Mouse (Mus musculus): ENCODE data around the gene Terf2. TPM values are rescaled to one million over a fixed set of nuclear protein-coding genes. Genes with fewer than 3 reads are reported as not detected.
A peak's percentile ranks its signal among the peaks of the same experiment; 100 is the strongest.

Gene Terf2
- polyA plus RNA-seq, 1 experiment from 2014 or later, result 6.9 TPM

- peaks cover 42% of the 10 kb centered on the region for H3K36me3 ChIP-seq (replicated peaks; ENCODE audit: insufficient read depth, low read length)
- H3K9me3 ChIP-seq (ENCODE audit: low read length), result no peaks in the 10 kb centered on the region
- peak; percentile 94 for ATAC-seq
- H3K27ac ChIP-seq (ENCODE audit: low read depth), result peak within 1 kb of the TSS; percentile 88
- H3K4me2 ChIP-seq (ENCODE audit: low read depth, low read length), result peak within 1 kb of the TSS; percentile 94
- H3K4me3 ChIP-seq (ENCODE audit: low read depth, low read length), result peak within 1 kb of the TSS; percentile 92
- TF ChIP-seq EP300 (IDR thresholded peaks at IDR 0.05; ENCODE audit: low read depth) (peak; percentile 86; the same call in 1 of the 2 replicates), CTCF (IDR thresholded peaks at IDR 0.05; ENCODE audit: low read depth) (no peak; the same call in 1 of the 2 replicates)
- H3K9ac ChIP-seq (replicated peaks), result peak within 1 kb of the TSS; percentile 84
- WGBS (ENCODE audit: insufficient replicate concordance), result under 1% methylated on average over 88 of the region's 88 CpGs
- no peaks in the 10 kb centered on the region for H3K27me3 ChIP-seq (ENCODE audit: insufficient read depth, low read length)
- peak; percentile 95 for DNase-seq
- H3K4me1 ChIP-seq (ENCODE audit: insufficient read depth), result peaks cover 23% of the 10 kb centered on the region
These were observed 40.0 kb downstream of the Terf2 start, which contains the start of the genes Cog8 and Nip7 for GRCm38 (mm10) chr8:107056076-107056972. TSS of gene Cog8 (minus strand) at chr8:107056689. TSS of gene Nip7 (plus strand) at chr8:107056877.

- WGBS (ENCODE audit: insufficient replicate concordance), result 96% methylated on average over 8 of the region's 8 CpGs
- no peaks in the 10 kb centered on the region for H3K27me3 ChIP-seq (ENCODE audit: insufficient read depth, low read length)
These were observed 44.3 kb downstream of the Terf2 start for GRCm38 (mm10) chr8:107052046-107052445.

GRCm38 (mm10) chr8:107049480-107049879, 46.9 kb downstream of the Terf2 start:
- Histone ChIP-seq H3K27ac (ENCODE audit: low read depth) (0 out of 2 replicates have a peak overlapping the region, but pooled peaks have one; percentile 90), H3K36me3 (replicated peaks; ENCODE audit: insufficient read depth, low read length) (peaks cover 68% of the 10 kb centered on the region), H3K27me3 (ENCODE audit: insufficient read depth, low read length) (no peaks in the 10 kb centered on the region), H3K9me3 (ENCODE audit: low read length) (no peaks in the 10 kb centered on the region), H3K4me2 (ENCODE audit: low read depth, low read length) (peak overlapping the region; percentile 88; the same call in 1 of the 2 replicates), H3K9ac (replicated peaks) (peak overlapping the region; percentile 85; the same call in 1 of the 2 replicates), H3K4me1 (ENCODE audit: insufficient read depth) (peaks cover 6% of the 10 kb centered on the region), H3K4me3 (ENCODE audit: low read depth, low read length) (peak overlapping the region; percentile 86; the same call in 1 of the 2 replicates)
- TF ChIP-seq CTCF (IDR thresholded peaks at IDR 0.05; ENCODE audit: low read depth) (no peak), EP300 (IDR thresholded peaks at IDR 0.05; ENCODE audit: low read depth) (no peak)
- 81% methylated on average over 4 of the region's 4 CpGs for WGBS (ENCODE audit: insufficient replicate concordance)
- no peak for DNase-seq
- no peak for ATAC-seq

More at GRCm38 (mm10) chr8:107052046-107052445, 44.3 kb downstream of the Terf2 start:
- Histone ChIP-seq H3K36me3 (replicated peaks; ENCODE audit: insufficient read depth, low read length) (peaks cover 50% of the 10 kb centered on the region), H3K27ac (ENCODE audit: low read depth) (no peak overlapping the region), H3K4me2 (ENCODE audit: low read depth, low read length) (no peak overlapping the region), H3K9me3 (ENCODE audit: low read length) (no peaks in the 10 kb centered on the region), H3K4me1 (ENCODE audit: insufficient read depth) (peaks cover 16% of the 10 kb centered on the region), H3K9ac (replicated peaks) (no peak overlapping the region), H3K4me3 (ENCODE audit: low read depth, low read length) (no peak overlapping the region)
- no peak for DNase-seq
- no peak for ATAC-seq
- TF ChIP-seq EP300 (IDR thresholded peaks at IDR 0.05; ENCODE audit: low read depth) (no peak), CTCF (IDR thresholded peaks at IDR 0.05; ENCODE audit: low read depth) (no peak)

GRCm38 (mm10) chr8:107048061-107048941, 48.0 kb downstream of the Terf2 start, which contains the start of gene Pdf:
TSS of gene Pdf (minus strand) at chr8:107048614.
- peaks cover 68% of the 10 kb centered on the region for H3K36me3 ChIP-seq (replicated peaks; ENCODE audit: insufficient read depth, low read length)
- peak within 1 kb of the TSS; percentile 90 for H3K27ac ChIP-seq (ENCODE audit: low read depth)
- no peak for TF ChIP-seq CTCF (IDR thresholded peaks at IDR 0.05; ENCODE audit: low read depth)
- TF ChIP-seq EP300 (IDR thresholded peaks at IDR 0.05; ENCODE audit: low read depth), result no peak

GRCm38 (mm10) chr8:107046976-107047375, 49.4 kb downstream of the Terf2 start:
- H3K4me2 ChIP-seq (ENCODE audit: low read depth, low read length), result peak overlapping the region; percentile 88; the same call in 1 of the 2 replicates
- no peak overlapping the region for H3K4me3 ChIP-seq (ENCODE audit: low read depth, low read length)
- DNase-seq, result no peak
- ATAC-seq, result no peak
- no peaks in the 10 kb centered on the region for H3K9me3 ChIP-seq (ENCODE audit: low read length)
- H3K27ac ChIP-seq (ENCODE audit: low read depth), result no peak overlapping the region
- H3K27me3 ChIP-seq (ENCODE audit: insufficient read depth, low read length), result no peaks in the 10 kb centered on the region
- H3K36me3 ChIP-seq (replicated peaks; ENCODE audit: insufficient read depth, low read length), result peaks cover 68% of the 10 kb centered on the region
- H3K9ac ChIP-seq (replicated peaks), result no peak overlapping the region
- WGBS (ENCODE audit: insufficient replicate concordance), result 62% methylated on average over 5 of the region's 5 CpGs
- TF ChIP-seq EP300 (IDR thresholded peaks at IDR 0.05; ENCODE audit: low read depth) (no peak), CTCF (IDR thresholded peaks at IDR 0.05; ENCODE audit: low read depth) (no peak)
- H3K4me1 ChIP-seq (ENCODE audit: insufficient read depth), result peaks cover 6% of the 10 kb centered on the region

More at GRCm38 (mm10) chr8:107048061-107048941, 48.0 kb downstream of the Terf2 start, which contains the start of gene Pdf:
- 2% methylated on average over 78 of the region's 87 CpGs for WGBS (ENCODE audit: insufficient replicate concordance)
- ATAC-seq (peak; percentile 83), DNase-seq (peak; percentile 80)
- Histone ChIP-seq H3K27me3 (ENCODE audit: insufficient read depth, low read length) (no peaks in the 10 kb centered on the region), H3K9ac (replicated peaks) (peak within 1 kb of the TSS; percentile 85), H3K4me3 (ENCODE audit: low read depth, low read length) (peak within 1 kb of the TSS; percentile 86), H3K4me2 (ENCODE audit: low read depth, low read length) (peak within 1 kb of the TSS; percentile 88), H3K9me3 (ENCODE audit: low read length) (no peaks in the 10 kb centered on the region), H3K4me1 (ENCODE audit: insufficient read depth) (peaks cover 6% of the 10 kb centered on the region)

All from liver, postnatal 0 days (tissue).